Mouse (Mus musculus): ENCODE data around the gene Pip5kl1. TPM values are rescaled to one million over a fixed set of nuclear protein-coding genes. Genes with fewer than 3 reads are reported as not detected.

Gene Pip5kl1
- total RNA-seq, 2 experiments from 2014 or later, result not detected

DNA sequence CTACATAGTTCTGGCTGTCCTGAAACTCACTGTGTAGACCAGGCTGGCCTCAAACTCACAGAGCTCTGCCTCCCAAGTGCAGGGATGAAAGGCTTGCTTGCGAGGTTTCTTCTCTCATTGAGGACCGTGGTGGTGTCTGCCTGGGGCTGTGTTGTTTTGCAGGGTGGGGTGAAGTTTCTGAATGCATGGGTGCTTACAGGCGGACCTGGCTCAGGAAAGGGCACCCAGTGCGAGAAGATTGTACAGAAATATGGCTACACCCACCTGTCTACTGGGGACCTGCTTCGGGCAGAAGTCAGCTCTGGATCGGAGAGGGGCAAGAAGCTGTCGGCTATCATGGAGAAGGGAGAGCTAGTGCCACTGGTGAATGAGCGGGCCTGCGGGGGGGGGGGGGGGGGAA, 55.4 kb downstream of the Pip5kl1 start:
- ATAC-seq (replicated peaks; ENCODE audit: poor library complexity, severe bottlenecking), result no peak

DNA sequence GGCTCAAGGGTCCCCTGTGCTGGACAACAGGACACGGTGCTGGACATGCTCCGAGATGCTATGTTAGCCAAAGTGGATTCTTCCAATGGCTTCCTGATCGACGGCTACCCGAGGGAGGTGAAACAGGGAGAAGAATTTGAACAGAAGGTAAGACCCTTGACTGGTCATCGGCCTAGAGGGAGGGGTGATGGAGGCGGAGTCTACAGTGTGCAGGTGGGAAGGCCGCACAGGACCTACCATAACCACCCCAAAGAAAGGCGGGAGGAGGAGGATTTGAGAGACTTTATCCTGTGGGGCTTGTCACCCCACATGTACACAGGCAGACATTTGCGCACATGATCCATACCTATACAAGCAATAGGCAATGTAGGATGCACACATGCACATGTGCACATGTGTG, 56.4 kb downstream of the Pip5kl1 start:
- no peak for ATAC-seq (replicated peaks; ENCODE audit: poor library complexity, severe bottlenecking)

DNA sequence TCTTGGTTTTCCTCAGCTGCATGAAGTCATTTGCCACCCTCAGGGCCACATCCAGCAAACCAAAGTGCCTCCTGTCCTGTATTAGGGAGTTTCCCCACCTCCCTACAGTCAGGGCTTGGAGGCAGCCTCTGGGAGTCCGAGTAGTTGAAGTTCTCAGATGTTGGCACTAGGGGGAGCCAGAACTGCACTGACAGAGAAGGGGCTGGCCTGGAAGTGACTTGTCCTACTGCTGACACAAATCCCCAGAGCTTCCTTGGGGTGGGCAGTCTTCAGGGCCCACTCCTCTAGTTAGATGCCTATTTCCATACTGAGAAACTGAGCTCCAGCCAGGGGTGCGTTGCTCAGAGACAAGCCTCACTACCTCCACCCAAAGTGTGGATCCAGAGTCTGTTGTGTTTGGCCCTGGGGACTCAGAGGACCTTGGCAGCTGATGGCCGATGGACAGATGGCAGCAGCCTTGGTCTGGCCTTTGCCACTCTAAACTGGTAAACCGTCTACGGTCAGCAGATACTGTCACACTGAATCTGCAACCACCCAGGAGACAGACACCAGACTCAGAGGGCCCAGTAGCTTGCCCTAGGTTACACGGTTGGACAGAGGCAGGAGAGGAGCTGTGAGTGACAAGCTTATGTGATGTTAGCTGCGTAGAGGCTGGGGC, 57.3 kb downstream of the Pip5kl1 start:
- ATAC-seq (replicated peaks; ENCODE audit: poor library complexity, severe bottlenecking), result peak; percentile 80

Other genes starting within 250 kb of the Pip5kl1 start
- 80.5 and 92.0 TPM in 2 replicates for gene Ciz1, start 222.5 kb upstream of the Pip5kl1 start, total RNA-seq (2014; fragmentation: Nextera tagmentation)
- 50.8 and 52.0 TPM in 2 replicates for gene Ciz1, start 222.5 kb upstream of the Pip5kl1 start, total RNA-seq (2017)
- 0.85 TPM in 1 of 2 replicates, not detected in the other for gene Dnm1, start 221.5 kb upstream of the Pip5kl1 start, total RNA-seq (2014; fragmentation: Nextera tagmentation)
- not detected in 2 replicates for gene Dnm1, start 221.5 kb upstream of the Pip5kl1 start, total RNA-seq (2017)
- 11.7 and 20.7 TPM in 2 replicates for gene 1110008P14Rik, start 192.9 kb upstream of the Pip5kl1 start, total RNA-seq (2014; fragmentation: Nextera tagmentation)
- gene 1110008P14Rik, start 192.9 kb upstream of the Pip5kl1 start, total RNA-seq (2017), result 5.5 and 11.2 TPM in 2 replicates
- 24.8 and 50.9 TPM in 2 replicates for gene Lcn2, start 186.5 kb upstream of the Pip5kl1 start, total RNA-seq (2014; fragmentation: Nextera tagmentation)
- gene Lcn2, start 186.5 kb upstream of the Pip5kl1 start, total RNA-seq (2017), result 51.1 and 62.2 TPM in 2 replicates
- 17.8 and 32.2 TPM in 2 replicates for gene Ptges2, start 178.9 kb upstream of the Pip5kl1 start, total RNA-seq (2014; fragmentation: Nextera tagmentation)
- gene Ptges2, start 178.9 kb upstream of the Pip5kl1 start, total RNA-seq (2017), result 15.2 and 23.4 TPM in 2 replicates
- gene Naif1, start 124.3 kb upstream of the Pip5kl1 start, total RNA-seq (2014; fragmentation: Nextera tagmentation), result 3.7 and 4.6 TPM in 2 replicates
- gene Naif1, start 124.3 kb upstream of the Pip5kl1 start, total RNA-seq (2017), result 3.0 and 4.8 TPM in 2 replicates
- gene Slc25a25, start 123.4 kb upstream of the Pip5kl1 start, total RNA-seq (2014; fragmentation: Nextera tagmentation), result 7.1 and 19.9 TPM in 2 replicates
- gene Slc25a25, start 123.4 kb upstream of the Pip5kl1 start, total RNA-seq (2017), result 8.1 and 14.6 TPM in 2 replicates
- gene Fam102a, start 39.5 kb upstream of the Pip5kl1 start, total RNA-seq (2014; fragmentation: Nextera tagmentation), result 2.4 and 3.8 TPM in 2 replicates
- gene Fam102a, start 39.5 kb upstream of the Pip5kl1 start, total RNA-seq (2017), result 1.3 and 1.5 TPM in 2 replicates
- 93.4 and 126 TPM in 2 replicates for gene Dpm2, start 3.9 kb upstream of the Pip5kl1 start, total RNA-seq (2014; fragmentation: Nextera tagmentation)
- gene Dpm2, start 3.9 kb upstream of the Pip5kl1 start, total RNA-seq (2017), result 32.8 and 33.4 TPM in 2 replicates
- not detected in 2 replicates for gene 9430097D07Rik, start 887 bp downstream of the Pip5kl1 start, total RNA-seq (2014; fragmentation: Nextera tagmentation)
- gene 9430097D07Rik, start 887 bp downstream of the Pip5kl1 start, total RNA-seq (2017), result not detected in 2 replicates
- 37.5 and 51.7 TPM in 2 replicates for gene St6galnac4, start 12.3 kb downstream of the Pip5kl1 start, total RNA-seq (2014; fragmentation: Nextera tagmentation)
- 26.0 and 31.9 TPM in 2 replicates for gene St6galnac4, start 12.3 kb downstream of the Pip5kl1 start, total RNA-seq (2017)
- 16.2 and 19.0 TPM in 2 replicates for gene St6galnac6, start 24.9 kb downstream of the Pip5kl1 start, total RNA-seq (2014; fragmentation: Nextera tagmentation)
- gene St6galnac6, start 24.9 kb downstream of the Pip5kl1 start, total RNA-seq (2017), result 11.3 and 14.2 TPM in 2 replicates
- gene Ak1, start 47.0 kb downstream of the Pip5kl1 start, total RNA-seq (2014; fragmentation: Nextera tagmentation), result 3.4 TPM in 1 of 2 replicates, not detected in the other
- 0.78 and 3.3 TPM in 2 replicates for gene Ak1, start 47.0 kb downstream of the Pip5kl1 start, total RNA-seq (2017)
- 11.0 and 28.9 TPM in 2 replicates for gene Eng, start 71.8 kb downstream of the Pip5kl1 start, total RNA-seq (2014; fragmentation: Nextera tagmentation)
- gene Eng, start 71.8 kb downstream of the Pip5kl1 start, total RNA-seq (2017), result 4.0 and 6.0 TPM in 2 replicates
- 24.2 and 34.0 TPM in 2 replicates for gene Fpgs, start 129.3 kb downstream of the Pip5kl1 start, total RNA-seq (2014; fragmentation: Nextera tagmentation)
- gene Fpgs, start 129.3 kb downstream of the Pip5kl1 start, total RNA-seq (2017), result 19.0 and 20.7 TPM in 2 replicates
- gene Cdk9, start 138.3 kb downstream of the Pip5kl1 start, total RNA-seq (2014; fragmentation: Nextera tagmentation), result 89.5 and 102 TPM in 2 replicates
- gene Cdk9, start 138.3 kb downstream of the Pip5kl1 start, total RNA-seq (2017), result 44.8 and 54.3 TPM in 2 replicates
- gene Sh2d3c, start 146.3 kb downstream of the Pip5kl1 start, total RNA-seq (2014; fragmentation: Nextera tagmentation), result 14.3 and 17.6 TPM in 2 replicates
- 11.2 and 12.7 TPM in 2 replicates for gene Sh2d3c, start 146.3 kb downstream of the Pip5kl1 start, total RNA-seq (2017)
- not detected in 2 replicates for gene 6330409D20Rik, start 166.2 kb downstream of the Pip5kl1 start, total RNA-seq (2014; fragmentation: Nextera tagmentation)
- not detected in 2 replicates for gene 6330409D20Rik, start 166.2 kb downstream of the Pip5kl1 start, total RNA-seq (2017)
- gene Tor2a, start 182.4 kb downstream of the Pip5kl1 start, total RNA-seq (2014; fragmentation: Nextera tagmentation), result 15.4 and 33.4 TPM in 2 replicates
- gene Tor2a, start 182.4 kb downstream of the Pip5kl1 start, total RNA-seq (2017), result 19.0 and 28.7 TPM in 2 replicates
- gene Ttc16, start 200.8 kb downstream of the Pip5kl1 start, total RNA-seq (2014; fragmentation: Nextera tagmentation), result 0.15 TPM in 1 of 2 replicates, not detected in the other
- 0.09 and 0.26 TPM in 2 replicates for gene Ttc16, start 200.8 kb downstream of the Pip5kl1 start, total RNA-seq (2017)
- 3.5 and 4.7 TPM in 2 replicates for gene Ptrh1, start 201.0 kb downstream of the Pip5kl1 start, total RNA-seq (2014; fragmentation: Nextera tagmentation)
- 2.9 and 3.0 TPM in 2 replicates for gene Ptrh1, start 201.0 kb downstream of the Pip5kl1 start, total RNA-seq (2017)
- gene Cfap157, start 209.6 kb downstream of the Pip5kl1 start, total RNA-seq (2014; fragmentation: Nextera tagmentation), result not detected in 2 replicates
- gene Cfap157, start 209.6 kb downstream of the Pip5kl1 start, total RNA-seq (2017), result not detected in 2 replicates